Mouse (Mus musculus): ENCODE data around the gene Dnhd1. TPM values are rescaled to one million over a fixed set of nuclear protein-coding genes. Genes with fewer than 3 reads are reported as not detected.

The Dnhd1 gene
- polyA plus RNA-seq, 1 experiment from 2014 or later: 2.9 TPM

- ATAC-seq (peak; percentile 9), DNase-seq (ENCODE audit: low read depth, low spot score) (no peak)
- ChIA-PET POLR2A (no interaction called here), CTCF (no interaction called here)
- H3K27me3 ChIP-seq: no peaks in the 10 kb centered on the region
- no peak for TF ChIP-seq CTCF (IDR thresholded peaks at IDR 0.05)
- in situ Hi-C loops (cut with MboI; ENCODE audit: low pct_unique_long_range_greater_than_20kb): loop anchor here (5.0 to 25.0 kb wide), 3 partner anchors 87 to 252 kb away; partner anchors contain the start of genes Gm5901, Ilk, Rrp8 and Smpd1
These were observed 10.9 kb upstream of the Dnhd1 start, which contains the start of gene Timm10b for GRCm38 (mm10) chr7:105639756-105640155. Gene Timm10b, plus strand, starts transcription at chr7:105640056.

GRCm38 (mm10) chr7:105640233-105640893 is 10.3 kb upstream of the Dnhd1 start, which contains the start of the genes Arfip2 and Gm45799:
Gene Arfip2, minus strand, starts transcription at chr7:105640416.
Gene Gm45799, plus strand, starts transcription at chr7:105640552.
- in situ Hi-C loops (cut with MboI; ENCODE audit: low pct_unique_long_range_greater_than_20kb): loop anchor here (5.0 to 25.0 kb wide), 3 partner anchors 88 to 253 kb away; partner anchors contain the start of genes Gm5901, Ilk, Rrp8 and Smpd1
- ChIA-PET CTCF (interaction anchor here (3.5 kb wide), 1 partner anchor 11 kb away, joined by 23 read pairs; the partner anchor contains the start of gene Dnhd1), POLR2A (interaction anchor here (1.0 to 1.1 kb wide), 3 partner anchors 10 to 86 kb away, joined by 3 read pairs; partner anchors contain the start of gene Smpd1)
- DNase-seq (ENCODE audit: low read depth, low spot score) (peak; percentile 86), ATAC-seq (peak; percentile 93)
- H3K27me3 ChIP-seq: no peaks in the 10 kb centered on the region
- no peak for TF ChIP-seq CTCF (IDR thresholded peaks at IDR 0.05)

DNA sequence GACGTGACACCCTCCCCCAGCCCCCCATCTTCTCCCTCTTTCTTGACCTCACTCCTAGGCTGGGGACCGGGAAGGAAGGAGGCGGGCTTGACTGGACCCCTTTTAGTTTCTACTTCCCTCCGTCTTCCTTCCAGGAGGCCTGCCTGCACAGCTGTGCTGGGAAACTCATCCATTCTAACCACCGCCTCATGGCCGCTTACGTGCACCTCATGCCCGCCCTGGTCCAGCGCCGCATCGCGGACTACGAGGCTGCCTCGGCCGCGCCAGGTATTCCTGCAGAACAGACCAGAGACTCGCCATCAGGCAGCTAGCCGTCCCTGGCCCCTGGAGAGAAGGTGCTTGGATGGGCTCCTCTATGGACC is 9.8 kb upstream of the Dnhd1 start:
- DNase-seq (ENCODE audit: low read depth, low spot score): no peak
- ChIA-PET CTCF (interaction anchor here (3.5 kb wide), 1 partner anchor 10 kb away, joined by 23 read pairs; the partner anchor contains the start of gene Dnhd1), POLR2A (interaction anchor here (1.0 to 1.1 kb wide), 3 partner anchors 9 to 86 kb away, joined by 3 read pairs; partner anchors contain the start of gene Smpd1)
- H3K27me3 ChIP-seq: no peaks in the 10 kb centered on the region
- TF ChIP-seq CTCF (IDR thresholded peaks at IDR 0.05): no peak
- in situ Hi-C loops (cut with MboI; ENCODE audit: low pct_unique_long_range_greater_than_20kb): loop anchor here (5.0 to 25.0 kb wide), 3 partner anchors 89 to 254 kb away; partner anchors contain the start of genes Gm5901, Ilk, Rrp8 and Smpd1
- peak; percentile 15 for ATAC-seq

GRCm38 (mm10) chr7:105641936-105642335 is 8.7 kb upstream of the Dnhd1 start:
- CTCF ChIA-PET: interaction anchor here (3.5 kb wide), 1 partner anchor 9 kb away, joined by 23 read pairs; the partner anchor contains the start of gene Dnhd1
- ATAC-seq (no peak), DNase-seq (ENCODE audit: low read depth, low spot score) (no peak)
- in situ Hi-C loops (cut with MboI; ENCODE audit: low pct_unique_long_range_greater_than_20kb): loop anchor here (5.0 to 25.0 kb wide), 3 partner anchors 90 to 255 kb away; partner anchors contain the start of genes Gm5901, Ilk, Rrp8 and Smpd1
- no peak for TF ChIP-seq CTCF (IDR thresholded peaks at IDR 0.05)
- no peaks in the 10 kb centered on the region for H3K27me3 ChIP-seq
- POLR2A ChIA-PET: interaction anchor here (1.1 kb wide), 1 partner anchor 72 kb away, joined by 3 read pairs; no protein-coding TSS in a partner anchor

DNA sequence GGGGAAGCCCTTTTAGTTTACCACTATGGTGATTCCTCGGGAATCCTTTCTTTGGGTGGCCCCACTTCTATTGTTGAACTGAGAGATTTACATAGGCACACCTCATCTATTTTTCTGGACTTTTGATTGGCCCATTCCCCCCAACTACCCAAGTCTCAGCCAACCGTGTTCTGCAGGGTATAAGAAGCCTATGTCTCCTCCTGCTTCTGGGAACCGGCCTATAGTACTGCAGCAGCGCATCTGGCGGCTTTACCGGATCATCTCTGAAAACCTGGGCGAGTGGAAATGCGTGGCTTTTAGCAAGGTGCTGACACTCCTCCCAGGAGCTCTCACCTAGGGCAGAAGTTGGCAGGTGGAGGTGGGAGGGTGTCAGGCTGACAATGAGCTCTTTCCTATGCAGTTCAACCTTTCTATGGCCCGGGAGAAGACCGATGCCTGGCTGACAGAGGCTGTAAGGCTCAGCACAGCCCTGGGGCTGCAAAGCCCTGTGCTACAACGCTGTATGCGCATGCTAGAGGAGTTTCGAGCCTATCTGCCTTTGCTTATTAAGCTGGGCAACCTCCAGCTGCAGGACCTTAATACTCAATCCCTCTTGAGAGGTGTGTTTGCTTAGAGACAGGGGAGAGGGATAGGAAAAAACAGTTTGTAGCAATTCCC is 35.0 kb downstream of the Dnhd1 start:
- ChIA-PET CTCF (interaction anchor here (1.7 to 1.9 kb wide), 2 partner anchors 9 to 11 kb away, joined by 3 to 6 read pairs; no protein-coding TSS in a partner anchor), POLR2A (no interaction called here)
- no peak for TF ChIP-seq CTCF (IDR thresholded peaks at IDR 0.05)
- H3K27me3 ChIP-seq: no peaks in the 10 kb centered on the region
- DNase-seq (ENCODE audit: low read depth, low spot score): no peak
- no peak for ATAC-seq
- in situ Hi-C loops (cut with MboI; ENCODE audit: low pct_unique_long_range_greater_than_20kb): no loop called here

DNA sequence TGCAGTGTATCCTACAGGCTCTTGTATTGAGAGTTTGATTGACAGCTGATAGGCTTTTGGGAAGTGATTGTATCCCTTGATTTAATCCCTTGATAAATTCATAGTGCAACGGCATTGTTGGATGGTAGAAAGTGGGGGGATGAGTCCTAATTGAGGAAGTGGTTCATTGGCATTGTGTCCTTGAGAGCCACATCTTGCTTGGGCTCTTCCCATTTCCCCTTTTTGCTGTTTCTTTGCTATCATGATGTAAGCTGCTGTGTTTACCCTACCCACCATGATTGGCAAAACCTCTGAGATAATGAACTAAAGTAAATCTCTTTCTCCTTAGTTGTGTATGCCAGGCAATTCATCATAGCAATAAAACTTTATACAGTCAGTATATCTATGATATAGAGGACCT is 40.2 kb downstream of the Dnhd1 start:
- ATAC-seq (no peak), DNase-seq (ENCODE audit: low read depth, low spot score) (no peak)
- TF ChIP-seq CTCF (IDR thresholded peaks at IDR 0.05): no peak
- in situ Hi-C loops (cut with MboI; ENCODE audit: low pct_unique_long_range_greater_than_20kb): no loop called here
- ChIA-PET CTCF (interaction anchor here (1.3 to 1.7 kb wide), 2 partner anchors 10 to 17 kb away, joined by 4 read pairs; no protein-coding TSS in a partner anchor), POLR2A (no interaction called here)
- H3K27me3 ChIP-seq: no peaks in the 10 kb centered on the region

DNA sequence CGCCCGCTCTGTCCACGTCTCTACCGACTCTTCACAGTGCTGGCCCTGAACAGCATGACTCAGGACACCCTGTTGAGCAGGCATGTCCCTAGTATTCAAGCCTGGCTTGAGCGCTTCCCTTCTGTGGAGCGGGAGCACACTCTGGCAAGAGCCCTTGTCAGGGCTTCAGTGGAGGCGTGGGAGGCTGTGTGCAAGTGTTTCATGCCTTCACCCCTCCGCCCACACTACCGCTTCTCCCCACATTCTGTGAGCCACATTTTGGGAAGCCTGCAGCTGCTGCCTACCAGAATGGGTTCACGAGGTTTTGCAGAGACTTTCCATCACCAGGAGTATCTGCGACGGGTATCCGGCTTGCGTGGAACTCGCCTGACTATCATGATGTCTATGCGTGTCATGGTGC is 52.6 kb downstream of the Dnhd1 start:
- DNase-seq (ENCODE audit: low read depth, low spot score) (no peak), ATAC-seq (no peak)
- H3K27me3 ChIP-seq: peaks cover 7% of the 10 kb centered on the region
- in situ Hi-C loops (cut with MboI; ENCODE audit: low pct_unique_long_range_greater_than_20kb): loop anchor here (25.0 kb wide), 1 partner anchor 1334 kb away; the partner anchor contains the start of gene Olfr713
- TF ChIP-seq CTCF (IDR thresholded peaks at IDR 0.05): no peak
- CTCF ChIA-PET: interaction anchor here (1.6 kb wide), 1 partner anchor 19 kb away, joined by 4 read pairs; no protein-coding TSS in a partner anchor
- POLR2A ChIA-PET: no interaction called here

DNA sequence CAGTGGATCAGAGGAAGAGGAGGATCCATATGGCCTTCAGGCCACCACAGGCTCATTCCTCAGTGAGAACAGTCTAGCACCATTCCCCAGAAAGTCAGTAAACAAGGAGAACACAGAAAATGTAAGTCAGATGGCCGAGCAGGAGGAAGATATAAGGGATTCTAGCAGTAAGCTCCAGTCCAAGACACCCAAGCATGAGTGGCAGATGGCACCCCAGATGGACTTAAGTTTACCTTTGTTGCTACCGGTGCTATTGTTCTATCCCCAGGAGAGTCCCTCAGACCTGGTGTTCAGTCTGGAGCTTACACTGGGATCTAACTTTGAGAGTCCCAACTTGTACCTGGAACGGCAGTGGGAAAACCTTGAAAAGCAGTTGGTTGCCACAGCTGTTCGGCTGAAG is 53.2 kb downstream of the Dnhd1 start:
- peaks cover 7% of the 10 kb centered on the region for H3K27me3 ChIP-seq
- in situ Hi-C loops (cut with MboI; ENCODE audit: low pct_unique_long_range_greater_than_20kb): loop anchor here (25.0 kb wide), 1 partner anchor 1333 kb away; the partner anchor contains the start of gene Olfr713
- DNase-seq (ENCODE audit: low read depth, low spot score) (no peak), ATAC-seq (no peak)
- TF ChIP-seq CTCF (IDR thresholded peaks at IDR 0.05): no peak
- POLR2A ChIA-PET: no interaction called here
- CTCF ChIA-PET: interaction anchor here (1.6 kb wide), 1 partner anchor 18 kb away, joined by 4 read pairs; no protein-coding TSS in a partner anchor

GRCm38 (mm10) chr7:105708733-105709132 is 58.1 kb downstream of the Dnhd1 start:
- CTCF ChIA-PET: interaction anchor here (2.1 kb wide), 1 partner anchor 9 kb away, joined by 7 read pairs; no protein-coding TSS in a partner anchor
- no peak for ATAC-seq
- in situ Hi-C loops (cut with MboI; ENCODE audit: low pct_unique_long_range_greater_than_20kb): loop anchor here (25.0 kb wide), 1 partner anchor 1329 kb away; the partner anchor contains the start of gene Olfr713

DNA sequence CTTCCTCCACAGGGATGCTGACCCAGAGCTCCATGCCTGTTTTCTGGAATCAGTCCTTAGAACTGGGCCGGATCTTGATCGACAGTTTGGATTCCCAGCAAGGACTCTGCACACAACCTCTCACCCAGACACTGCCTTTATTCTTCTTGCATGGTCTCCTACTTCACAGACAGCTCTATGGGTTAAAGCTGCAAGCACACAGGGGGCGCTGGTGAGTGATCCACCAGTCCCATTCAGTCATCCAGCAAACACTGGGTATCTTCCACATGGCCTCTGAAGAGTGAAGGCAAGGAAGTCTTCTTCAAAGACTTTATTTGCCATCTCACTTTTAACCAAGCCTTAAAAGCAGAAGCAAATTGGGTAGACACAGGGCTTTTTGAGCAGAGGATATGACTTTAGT is 64.7 kb downstream of the Dnhd1 start:
- in situ Hi-C loops (cut with MboI; ENCODE audit: low pct_unique_long_range_greater_than_20kb): loop anchor here (25.0 kb wide), 1 partner anchor 1322 kb away; the partner anchor contains the start of gene Olfr713
- TF ChIP-seq CTCF (IDR thresholded peaks at IDR 0.05): no peak
- DNase-seq (ENCODE audit: low read depth, low spot score): no peak
- H3K27me3 ChIP-seq: peaks cover 3% of the 10 kb centered on the region
- CTCF ChIA-PET: interaction anchor here (1.0 to 1.4 kb wide), 2 partner anchors 11 to 60 kb away, joined by 3 read pairs; no protein-coding TSS in a partner anchor
- ATAC-seq: no peak
- POLR2A ChIA-PET: no interaction called here

More at GRCm38 (mm10) chr7:105708733-105709132, 58.1 kb downstream of the Dnhd1 start:
- DNase-seq (ENCODE audit: low read depth, low spot score): no peak
- peaks cover 9% of the 10 kb centered on the region for H3K27me3 ChIP-seq
- POLR2A ChIA-PET: no interaction called here
- no peak for TF ChIP-seq CTCF (IDR thresholded peaks at IDR 0.05)

Data from Patski (cell line).